Mouse (Mus musculus): Measurements from ENCODE around the gene Sorl1. TPM values are rescaled to one million over a fixed set of nuclear protein-coding genes. Genes with fewer than 3 reads are reported as not detected.

The Sorl1 gene
- polyA plus RNA-seq, 1 experiment from 2014 or later = 1.0 TPM

- Histone ChIP-seq H3K27ac (no peak overlapping the region), H3K4me3 (replicated peaks) (no peak overlapping the region), H3K4me1 (replicated peaks) (no peaks in the 10 kb centered on the region), H3K4me2 (no peak overlapping the region), H3K9ac (no peak overlapping the region), H3K27me3 (no peaks in the 10 kb centered on the region), H3K36me3 (no peaks in the 10 kb centered on the region), H3K9me3 (replicated peaks) (no peaks in the 10 kb centered on the region)
- ATAC-seq (ENCODE audit: low read depth) (no peak), DNase-seq (no peak)
- 74% methylated on average over 5 of the region's 5 CpGs for WGBS (ENCODE audit: insufficient replicate concordance)
Observed at GRCm38 (mm10) chr9:42047786-42048185, 76.3 kb downstream of the Sorl1 start.

- H3K9ac ChIP-seq = no peak overlapping the region
- no peaks in the 10 kb centered on the region for H3K27me3 ChIP-seq
- DNase-seq = no peak
- H3K4me3 ChIP-seq (replicated peaks) = no peak overlapping the region
- no peaks in the 10 kb centered on the region for H3K4me1 ChIP-seq (replicated peaks)
- H3K9me3 ChIP-seq (replicated peaks) = no peaks in the 10 kb centered on the region
- H3K27ac ChIP-seq = no peak overlapping the region
- no peaks in the 10 kb centered on the region for H3K36me3 ChIP-seq
- 75% methylated on average over 11 of the region's 11 CpGs for WGBS (ENCODE audit: insufficient replicate concordance)
- no peak for ATAC-seq (ENCODE audit: low read depth)
- no peak overlapping the region for H3K4me2 ChIP-seq
Observed at GRCm38 (mm10) chr9:42046248-42046647, 77.8 kb downstream of the Sorl1 start.

- H3K4me1 ChIP-seq (replicated peaks) = no peaks in the 10 kb centered on the region
- no peaks in the 10 kb centered on the region for H3K27me3 ChIP-seq
- no peak overlapping the region for H3K27ac ChIP-seq
- H3K36me3 ChIP-seq = no peaks in the 10 kb centered on the region
- DNase-seq (no peak), ATAC-seq (ENCODE audit: low read depth) (no peak)
- no peak overlapping the region for H3K4me2 ChIP-seq
- no peaks in the 10 kb centered on the region for H3K9me3 ChIP-seq (replicated peaks)
- no peak overlapping the region for H3K4me3 ChIP-seq (replicated peaks)
- no peak overlapping the region for H3K9ac ChIP-seq
- 73% methylated on average over 8 of the region's 8 CpGs for WGBS (ENCODE audit: insufficient replicate concordance)
Observed at GRCm38 (mm10) chr9:42044651-42045050, 79.4 kb downstream of the Sorl1 start.

- Histone ChIP-seq H3K9me3 (replicated peaks) (no peaks in the 10 kb centered on the region), H3K27ac (no peak overlapping the region), H3K4me3 (replicated peaks) (no peak overlapping the region), H3K4me1 (replicated peaks) (no peaks in the 10 kb centered on the region), H3K4me2 (no peak overlapping the region), H3K36me3 (no peaks in the 10 kb centered on the region), H3K9ac (no peak overlapping the region), H3K27me3 (no peaks in the 10 kb centered on the region)
- ATAC-seq (ENCODE audit: low read depth) (no peak), DNase-seq (no peak)
- 65% methylated on average over 8 of the region's 8 CpGs for WGBS (ENCODE audit: insufficient replicate concordance)
Observed at GRCm38 (mm10) chr9:42043934-42044333, 80.2 kb downstream of the Sorl1 start.

GRCm38 (mm10) chr9:42039000-42039992 is 84.8 kb downstream of the Sorl1 start:
- no peaks in the 10 kb centered on the region for H3K36me3 ChIP-seq
- H3K4me2 ChIP-seq = no peak overlapping the region
- no peak overlapping the region for H3K4me3 ChIP-seq (replicated peaks)
- H3K27me3 ChIP-seq = no peaks in the 10 kb centered on the region
- ATAC-seq (ENCODE audit: low read depth) (no peak), DNase-seq (no peak)
- no peak overlapping the region for H3K9ac ChIP-seq
- 58% methylated on average over 18 of the region's 18 CpGs for WGBS (ENCODE audit: insufficient replicate concordance)
- no peaks in the 10 kb centered on the region for H3K9me3 ChIP-seq (replicated peaks)
- H3K4me1 ChIP-seq (replicated peaks) = no peaks in the 10 kb centered on the region
- H3K27ac ChIP-seq = no peak overlapping the region

GRCm38 (mm10) chr9:42036885-42037284 is 87.2 kb downstream of the Sorl1 start:
- H3K9me3 ChIP-seq (replicated peaks) = no peaks in the 10 kb centered on the region
- DNase-seq = no peak
- H3K36me3 ChIP-seq = no peaks in the 10 kb centered on the region
- WGBS (ENCODE audit: insufficient replicate concordance) = 75% methylated on average over 11 of the region's 11 CpGs
- no peaks in the 10 kb centered on the region for H3K4me1 ChIP-seq (replicated peaks)
- no peaks in the 10 kb centered on the region for H3K27me3 ChIP-seq
- no peak for ATAC-seq (ENCODE audit: low read depth)
- no peak overlapping the region for H3K9ac ChIP-seq
- no peak overlapping the region for H3K4me2 ChIP-seq
- H3K27ac ChIP-seq = no peak overlapping the region
- H3K4me3 ChIP-seq (replicated peaks) = no peak overlapping the region

GRCm38 (mm10) chr9:42035995-42036394 is 88.1 kb downstream of the Sorl1 start:
- H3K4me1 ChIP-seq (replicated peaks) = no peaks in the 10 kb centered on the region
- no peaks in the 10 kb centered on the region for H3K36me3 ChIP-seq
- no peak overlapping the region for H3K4me2 ChIP-seq
- ATAC-seq (ENCODE audit: low read depth) (no peak), DNase-seq (no peak)
- 44% methylated on average over 5 of the region's 5 CpGs for WGBS (ENCODE audit: insufficient replicate concordance)
- no peak overlapping the region for H3K9ac ChIP-seq
- no peaks in the 10 kb centered on the region for H3K27me3 ChIP-seq
- H3K9me3 ChIP-seq (replicated peaks) = no peaks in the 10 kb centered on the region
- no peak overlapping the region for H3K27ac ChIP-seq
- H3K4me3 ChIP-seq (replicated peaks) = no peak overlapping the region

- Histone ChIP-seq H3K9me3 (replicated peaks) (no peaks in the 10 kb centered on the region), H3K4me1 (replicated peaks) (no peaks in the 10 kb centered on the region), H3K36me3 (no peaks in the 10 kb centered on the region), H3K4me2 (no peak overlapping the region), H3K27me3 (no peaks in the 10 kb centered on the region), H3K27ac (no peak overlapping the region), H3K9ac (no peak overlapping the region), H3K4me3 (replicated peaks) (no peak overlapping the region)
- ATAC-seq (ENCODE audit: low read depth) (no peak), DNase-seq (no peak)
- 67% methylated on average over 12 of the region's 12 CpGs for WGBS (ENCODE audit: insufficient replicate concordance)
Observed at GRCm38 (mm10) chr9:42035213-42035765, 88.8 kb downstream of the Sorl1 start.

GRCm38 (mm10) chr9:42034116-42034520 is 90.0 kb downstream of the Sorl1 start:
- Histone ChIP-seq H3K9ac (no peak overlapping the region), H3K27ac (no peak overlapping the region), H3K9me3 (replicated peaks) (no peaks in the 10 kb centered on the region), H3K36me3 (no peaks in the 10 kb centered on the region), H3K4me1 (replicated peaks) (no peaks in the 10 kb centered on the region), H3K4me2 (no peak overlapping the region), H3K27me3 (no peaks in the 10 kb centered on the region), H3K4me3 (replicated peaks) (no peak overlapping the region)
- 18% methylated on average over 9 of the region's 9 CpGs for WGBS (ENCODE audit: insufficient replicate concordance)
- no peak for ATAC-seq (ENCODE audit: low read depth)
- DNase-seq = no peak

GRCm38 (mm10) chr9:42033291-42034115 is 90.6 kb downstream of the Sorl1 start:
- Histone ChIP-seq H3K27me3 (no peaks in the 10 kb centered on the region), H3K4me3 (replicated peaks) (no peak overlapping the region), H3K4me1 (replicated peaks) (no peaks in the 10 kb centered on the region), H3K27ac (no peak overlapping the region), H3K4me2 (no peak overlapping the region), H3K36me3 (no peaks in the 10 kb centered on the region), H3K9ac (no peak overlapping the region), H3K9me3 (replicated peaks) (no peaks in the 10 kb centered on the region)
- WGBS (ENCODE audit: insufficient replicate concordance) = 62% methylated on average over 19 of the region's 19 CpGs
- ATAC-seq (ENCODE audit: low read depth) = no peak
- DNase-seq = no peak

- Histone ChIP-seq H3K4me1 (replicated peaks) (no peaks in the 10 kb centered on the region), H3K4me2 (no peak overlapping the region), H3K27me3 (no peaks in the 10 kb centered on the region), H3K27ac (no peak overlapping the region), H3K9ac (no peak overlapping the region), H3K4me3 (replicated peaks) (no peak overlapping the region), H3K36me3 (no peaks in the 10 kb centered on the region), H3K9me3 (replicated peaks) (no peaks in the 10 kb centered on the region)
- WGBS (ENCODE audit: insufficient replicate concordance) = 32% methylated on average over 9 of the region's 9 CpGs
- ATAC-seq (ENCODE audit: low read depth) (no peak), DNase-seq (no peak)
Observed at GRCm38 (mm10) chr9:42032419-42032818, 91.7 kb downstream of the Sorl1 start.
